Mouse (Mus musculus) heart, postnatal 10 days (tissue): ENCODE data around the gene Zfp277. TPM values are rescaled to one million over a fixed set of nuclear protein-coding genes. Genes with fewer than 3 reads are reported as not detected.

Source experiments
- DNase-seq, 2 experiments: peaks; one replicate each; pipeline ENCODE4 v3.0.0; 2021
- intact Hi-C: fragments of 180-260 bp; cut with DNase I; formaldehyde crosslinking; loops from one replicate; pipeline ENCODE4 v1.15.1; 2025
- total RNA-seq, 2 experiments: library from RNA; stranded (reverse); gene quantifications; 2 replicates each; pipeline ENCODE4 v1.2.3; 2021

Gene Zfp277
- total RNA-seq, 2 experiments from 2014 or later = 15.4 to 16.3 TPM

GRCm38 (mm10) chr12:40272710-40273109 lies 173.0 kb downstream of the Zfp277 start:
- intact Hi-C loops = no loop called here
- DNase-seq = no peak

- DNase-seq = no peak
- intact Hi-C loops = no loop called here
Observed at GRCm38 (mm10) chr12:40268313-40268712, 177.4 kb downstream of the Zfp277 start.

Other genes with a start within 250 kb of the Zfp277 start
- 10 to 100 TPM; 23.1 to 35.6 TPM for gene Lsmem1, start 246.4 kb downstream of the Zfp277 start, total RNA-seq
- 100 to 1,000 TPM; 110 to 126 TPM for gene Ifrd1, start 197.4 kb downstream of the Zfp277 start, total RNA-seq
- gene Dock4, start 50 bp upstream of the Zfp277 start, total RNA-seq = 10 to 100 TPM; 18.8 to 21.1 TPM